Mouse (Mus musculus) G1E (cell line): ENCODE data around the gene Col18a1.

Experiments used
- CTCF ChIP-seq: IDR thresholded peaks from 2 replicates; pipeline ENCODE4 v1.5.1; 2012; ENCODE audit warnings: low read depth, low read length, inconsistent platforms, mixed read lengths
- GATA1 ChIP-seq: IDR thresholded peaks from 2 replicates; pipeline ENCODE4 v1.6.1; 2012; ENCODE audit warnings: borderline replicate concordance, low read length, inconsistent platforms, mixed read lengths
- GATA2 ChIP-seq: IDR thresholded peaks from 2 replicates; pipeline ENCODE4 v1.6.1; 2012; ENCODE audit warnings: low read depth, low read length, inconsistent platforms, borderline replicate concordance
- TAL1 ChIP-seq: conservative IDR thresholded peaks from 2 replicates; pipeline ENCODE4 v1.6.1; 2012; ENCODE audit warnings: low read depth, low read length, inconsistent platforms, mixed read lengths

DNA sequence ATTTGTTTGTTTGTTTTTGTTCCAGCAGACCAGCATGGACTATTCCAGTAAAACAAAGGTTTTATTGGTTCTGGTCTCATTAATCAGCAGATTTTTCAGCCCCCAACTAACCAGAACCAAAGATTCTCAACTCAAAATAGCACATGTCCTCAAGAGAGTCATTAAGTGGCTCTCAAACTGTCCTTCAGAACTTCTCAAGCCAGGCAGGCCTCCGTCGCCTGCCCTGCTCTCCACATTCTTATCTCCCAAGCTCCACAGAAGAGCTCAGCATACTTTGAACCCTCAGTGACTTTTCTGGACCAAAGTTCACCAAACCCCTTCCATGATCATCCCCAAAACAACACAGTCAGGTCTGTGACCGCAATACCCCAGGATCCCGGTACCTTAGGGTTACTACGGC lies 47.1 kb upstream of the Col18a1 start:
- no peak for TF ChIP-seq GATA1
- TF ChIP-seq CTCF, result no peak
- no peak for TF ChIP-seq GATA2
- TF ChIP-seq TAL1, result no peak
